Mouse (Mus musculus) intestine, postnatal 0 days (tissue): ENCODE measurements around the gene Msi2. TPM values are rescaled to one million over a fixed set of nuclear protein-coding genes. Genes with fewer than 3 reads are reported as not detected.

Source experiments
- ATAC-seq: fragments of 200-750 bp; cut with Nextera tagmentation; 2 replicates; pipeline ENCODE4 v1.8.0; 2017; ENCODE audit warnings: mild to moderate bottlenecking, moderate TSS enrichment, moderate library complexity
- H3K27ac ChIP-seq: fragments of 300-500 bp; sonication (generic); 2 replicates; pipeline ENCODE4 v1.5.1; 2014; ENCODE audit warnings: mild to moderate bottlenecking, low read depth, low read length, moderate library complexity
- H3K27me3 ChIP-seq: fragments of 300-500 bp; sonication (generic); replicated peaks from 2 replicates; pipeline ENCODE4 v1.6.1; 2014; ENCODE audit warnings: low read length, mixed read lengths; ENCODE audit not compliant: control insufficient read depth, insufficient read depth
- H3K36me3 ChIP-seq: fragments of 300-500 bp; sonication (generic); 2 replicates; pipeline ENCODE4 v1.6.1; 2014; ENCODE audit warnings: mild to moderate bottlenecking, moderate library complexity; ENCODE audit not compliant: control insufficient read depth, insufficient read depth
- H3K4me1 ChIP-seq: fragments of 300-500 bp; sonication (generic); replicated peaks from 2 replicates; pipeline ENCODE4 v1.6.1; 2014; ENCODE audit warnings: antibody characterized with exemption, low read length, mixed read lengths; ENCODE audit not compliant: control insufficient read depth, insufficient read depth
- H3K4me2 ChIP-seq: fragments of 300-500 bp; sonication (generic); replicated peaks from 2 replicates; pipeline ENCODE4 v1.6.1; 2014; ENCODE audit warnings: low read depth, mild to moderate bottlenecking, moderate library complexity
- H3K4me3 ChIP-seq: fragments of 300-500 bp; sonication (generic); 2 replicates; pipeline ENCODE4 v1.5.1; 2014; ENCODE audit warnings: low read depth, low read length
- H3K9ac ChIP-seq: fragments of 300-500 bp; sonication (generic); 2 replicates; pipeline ENCODE4 v1.6.1; 2014; ENCODE audit warnings: mild to moderate bottlenecking, low read depth, low read length
- H3K9me3 ChIP-seq: fragments of 300-500 bp; sonication (generic); 2 replicates; pipeline ENCODE4 v1.6.1; 2016; ENCODE audit warnings: mixed run types; ENCODE audit not compliant: control insufficient read depth
- CTCF ChIP-seq: sonication (generic); IDR thresholded peaks from 2 replicates; pipeline ENCODE4 v1.5.1; 2016; ENCODE audit warnings: low read depth, mild to moderate bottlenecking, control low read depth, antibody characterized with exemption, moderate library complexity
- WGBS: fragments of 180-500 bp; shearing (Covaris S2); extraction: QIAGEN DNeasy Blood & Tissue Kit; methylation state at CpG from one replicate; pipeline ENCODE4 v1.1.7; 2014; 5-methylcytosine and 5-hydroxymethylcytosine counted together
- polyA plus RNA-seq: library from polyadenylated mRNA; unstranded; fragments of >200 nt; fragmentation: Nextera tagmentation; extraction: Ambion mirVana; gene quantifications from 2 replicates; pipeline ENCODE4 v1.2.1, GENCODE M21; 2015

Gene Msi2
- polyA plus RNA-seq, 1 experiment from 2014 or later: 7.5 TPM

GRCm38 (mm10) chr11:88573013-88573412 lies 145.3 kb downstream of the Msi2 start:
- Histone ChIP-seq H3K27me3 (no peaks in the 10 kb centered on the region), H3K27ac (no peak overlapping the region), H3K4me1 (no peaks in the 10 kb centered on the region), H3K9ac (no peak overlapping the region), H3K4me2 (no peak overlapping the region), H3K9me3 (no peaks in the 10 kb centered on the region), H3K36me3 (no peaks in the 10 kb centered on the region), H3K4me3 (no peak overlapping the region)
- TF ChIP-seq CTCF: no peak
- no peak for ATAC-seq
- WGBS: 93% methylated on average over 5 of the region's 5 CpGs

- no peak overlapping the region for H3K9ac ChIP-seq
- H3K9me3 ChIP-seq: no peaks in the 10 kb centered on the region
- no peak for ATAC-seq
- no peak for TF ChIP-seq CTCF
- H3K4me1 ChIP-seq: no peaks in the 10 kb centered on the region
- no peak overlapping the region for H3K4me2 ChIP-seq
- 72% methylated on average over 11 of the region's 11 CpGs for WGBS
- no peak overlapping the region for H3K4me3 ChIP-seq
- H3K27me3 ChIP-seq: no peaks in the 10 kb centered on the region
- H3K27ac ChIP-seq: no peak overlapping the region
- H3K36me3 ChIP-seq: no peaks in the 10 kb centered on the region
Observed at GRCm38 (mm10) chr11:88572461-88572860, 145.9 kb downstream of the Msi2 start.

DNA sequence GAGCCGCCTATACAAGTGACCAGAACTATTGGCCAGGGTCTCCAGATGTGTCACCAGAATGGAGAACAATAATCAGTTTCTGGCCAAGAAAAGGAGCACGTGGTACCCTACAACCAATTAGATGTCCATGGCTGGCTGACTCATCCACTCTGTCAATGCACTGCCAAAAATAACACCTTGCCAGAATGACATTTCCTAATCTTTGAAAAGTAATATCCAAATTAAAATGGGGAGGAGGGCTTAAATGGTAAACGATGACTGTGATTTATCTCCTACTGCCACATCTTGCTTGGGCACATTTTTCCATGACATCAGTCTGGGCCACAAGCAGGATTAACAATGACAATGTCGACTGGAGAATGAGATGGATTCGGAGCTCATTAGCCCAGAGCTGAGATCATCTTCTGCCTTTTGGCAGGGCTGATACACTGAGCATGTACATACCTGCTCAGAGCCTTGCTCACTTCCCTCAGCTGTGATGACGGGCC lies 147.6 kb downstream of the Msi2 start:
- no peaks in the 10 kb centered on the region for H3K27me3 ChIP-seq
- no peak overlapping the region for H3K9ac ChIP-seq
- H3K9me3 ChIP-seq: no peaks in the 10 kb centered on the region
- no peak for ATAC-seq
- no peaks in the 10 kb centered on the region for H3K36me3 ChIP-seq
- H3K4me2 ChIP-seq: no peak overlapping the region
- no peak overlapping the region for H3K4me3 ChIP-seq
- TF ChIP-seq CTCF: no peak
- H3K4me1 ChIP-seq: no peaks in the 10 kb centered on the region
- H3K27ac ChIP-seq: no peak overlapping the region
- WGBS: 86% methylated on average over 6 of the region's 6 CpGs

DNA sequence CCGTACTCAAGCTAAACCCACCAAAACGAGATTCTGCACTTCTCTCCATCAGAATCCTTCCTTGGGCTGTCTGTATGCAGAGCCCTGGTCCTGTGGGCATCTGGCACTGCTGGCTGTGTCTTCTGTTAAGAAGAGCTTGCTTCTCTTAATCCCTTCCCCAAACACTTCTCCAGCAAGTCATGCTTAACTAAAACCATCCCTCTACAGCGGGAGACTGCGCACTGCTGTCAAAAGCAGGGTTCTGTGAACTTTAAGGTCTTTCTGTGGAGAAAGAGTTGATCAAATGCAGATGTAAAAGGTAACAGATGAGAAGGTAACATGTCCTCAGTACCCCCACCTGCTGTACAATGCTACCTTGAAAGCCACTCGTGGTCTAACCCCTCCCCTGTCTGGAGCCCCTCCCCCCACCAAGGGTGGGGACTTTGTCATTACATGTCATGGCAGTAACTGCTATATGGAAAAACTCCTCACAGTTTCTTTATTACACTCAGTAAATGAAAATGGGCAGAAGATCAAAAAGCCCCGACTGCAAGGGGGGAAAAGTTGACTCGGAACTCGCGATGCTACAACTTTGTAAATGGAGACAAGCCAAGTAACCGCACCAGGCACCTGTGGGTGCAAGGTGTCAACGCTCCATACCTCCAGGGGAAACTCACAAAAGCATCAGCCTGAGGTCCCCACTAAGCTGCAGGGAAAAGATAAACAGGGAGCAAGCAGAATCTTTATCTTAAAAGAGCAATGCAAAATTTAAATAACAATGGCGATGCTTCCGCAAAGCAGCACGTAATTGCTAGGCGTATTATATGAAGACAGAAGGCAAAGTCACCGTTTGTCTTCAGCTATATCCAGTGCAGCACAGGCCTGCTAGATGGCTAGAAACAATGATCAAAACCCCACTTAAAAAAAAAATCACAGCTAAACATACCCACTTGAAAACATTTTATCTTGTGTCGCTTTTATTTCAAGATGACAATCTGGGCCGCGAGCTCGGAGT lies 151.4 kb downstream of the Msi2 start:
- Histone ChIP-seq H3K36me3 (no peaks in the 10 kb centered on the region; the same call in 1 of the 2 replicates), H3K9me3 (no peaks in the 10 kb centered on the region), H3K9ac (no peak overlapping the region), H3K4me3 (no peak overlapping the region), H3K4me1 (no peaks in the 10 kb centered on the region), H3K4me2 (no peak overlapping the region), H3K27ac (no peak overlapping the region), H3K27me3 (no peaks in the 10 kb centered on the region)
- no peak for TF ChIP-seq CTCF
- 76% methylated on average over 20 of the region's 20 CpGs for WGBS
- ATAC-seq: no peak

GRCm38 (mm10) chr11:88564810-88565209 lies 153.5 kb downstream of the Msi2 start:
- ATAC-seq: no peak
- Histone ChIP-seq H3K9ac (no peak overlapping the region), H3K36me3 (no peaks in the 10 kb centered on the region; the same call in 1 of the 2 replicates), H3K9me3 (no peaks in the 10 kb centered on the region), H3K4me2 (no peak overlapping the region), H3K4me1 (peaks cover 6% of the 10 kb centered on the region; the same call in 1 of the 2 replicates), H3K4me3 (no peak overlapping the region), H3K27ac (no peak overlapping the region), H3K27me3 (no peaks in the 10 kb centered on the region)
- WGBS: 83% methylated on average over 7 of the region's 7 CpGs
- no peak for TF ChIP-seq CTCF

DNA sequence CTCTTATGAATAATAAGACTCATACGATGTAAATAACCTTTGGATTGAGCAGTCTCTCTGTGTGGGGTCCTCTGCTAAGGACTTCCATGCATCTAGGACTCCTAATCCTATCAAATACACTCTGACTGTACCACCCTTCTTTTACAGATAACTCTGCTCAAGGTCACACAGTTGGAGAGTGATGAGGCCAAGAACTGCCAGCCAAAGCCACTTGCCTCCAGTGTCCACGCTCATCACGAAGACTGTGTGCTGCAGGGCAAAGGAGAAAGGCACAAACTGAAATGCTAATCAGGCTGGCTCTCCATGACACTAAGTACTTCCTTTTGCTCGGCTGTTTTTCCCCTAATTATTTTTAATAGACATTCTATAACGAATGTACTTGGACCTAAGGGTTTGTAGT lies 153.9 kb downstream of the Msi2 start:
- H3K4me1 ChIP-seq: peaks cover 6% of the 10 kb centered on the region; the same call in 1 of the 2 replicates
- H3K27me3 ChIP-seq: no peaks in the 10 kb centered on the region
- ATAC-seq: no peak
- WGBS: 79% methylated on average over 5 of the region's 5 CpGs
- H3K36me3 ChIP-seq: no peaks in the 10 kb centered on the region; the same call in 1 of the 2 replicates
- H3K9ac ChIP-seq: no peak overlapping the region
- no peaks in the 10 kb centered on the region for H3K9me3 ChIP-seq
- H3K27ac ChIP-seq: no peak overlapping the region
- TF ChIP-seq CTCF: no peak
- H3K4me2 ChIP-seq: no peak overlapping the region
- no peak overlapping the region for H3K4me3 ChIP-seq
